Mouse (Mus musculus): Measurements from ENCODE around the gene Tent4a. TPM values are rescaled to one million over a fixed set of nuclear protein-coding genes. Genes with fewer than 3 reads are reported as not detected.

Gene Tent4a
- polyA plus RNA-seq, 1 experiment from 2014 or later, result 6.4 TPM

- no peaks in the 10 kb centered on the region for H3K27me3 ChIP-seq (replicated peaks; ENCODE audit: control insufficient read depth, insufficient read depth, low read length)
- no peak overlapping the region for H3K4me3 ChIP-seq (ENCODE audit: low read length)
- 79% methylated on average over 3 of the region's 3 CpGs for WGBS
- H3K4me2 ChIP-seq (ENCODE audit: low read length), result peak overlapping the region; percentile 99
- H3K4me1 ChIP-seq (ENCODE audit: control insufficient read depth, insufficient read depth, low read depth, low read length), result peaks cover 56% of the 10 kb centered on the region
- no peaks in the 10 kb centered on the region for H3K9me3 ChIP-seq (ENCODE audit: control insufficient read depth, low read length)
- no peak for ATAC-seq
- H3K36me3 ChIP-seq (ENCODE audit: control insufficient read depth, insufficient read depth, low read length), result no peaks in the 10 kb centered on the region
- H3K27ac ChIP-seq (ENCODE audit: low read depth, low read length), result no peak overlapping the region
- H3K9ac ChIP-seq (ENCODE audit: low read depth, low read length), result peak overlapping the region; percentile 19; the same call in 1 of the 2 replicates
These were observed 4.3 kb downstream of the Tent4a start for GRCm38 (mm10) chr13:69530156-69530555.

- no peak for ATAC-seq
- no peak overlapping the region for H3K27ac ChIP-seq (ENCODE audit: low read depth, low read length)
- 76% methylated on average over 7 of the region's 7 CpGs for WGBS
These were observed 5.9 kb downstream of the Tent4a start for GRCm38 (mm10) chr13:69528531-69528930.

DNA sequence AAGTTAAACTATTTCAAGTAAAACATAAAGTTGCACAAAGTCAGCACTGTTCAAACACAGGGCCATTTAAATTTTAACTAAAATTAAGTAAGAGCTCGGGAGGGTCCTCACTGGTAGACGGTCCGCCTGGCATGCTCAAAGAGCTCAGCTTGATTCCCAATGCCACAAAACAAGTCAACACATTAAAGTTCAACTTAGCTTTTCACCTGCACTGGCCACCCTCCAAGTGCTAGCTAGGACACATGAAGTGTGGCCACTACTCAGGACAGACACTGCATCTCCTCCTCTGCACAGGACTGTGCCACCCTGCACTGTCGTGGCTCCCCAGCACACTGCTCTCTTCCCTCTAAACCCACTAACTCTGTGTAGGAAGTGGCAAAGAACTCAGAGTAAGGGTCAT is 8.6 kb downstream of the Tent4a start:
- Histone ChIP-seq H3K4me2 (ENCODE audit: low read length) (no peak overlapping the region), H3K27ac (ENCODE audit: low read depth, low read length) (no peak overlapping the region), H3K27me3 (replicated peaks; ENCODE audit: control insufficient read depth, insufficient read depth, low read length) (no peaks in the 10 kb centered on the region), H3K36me3 (ENCODE audit: control insufficient read depth, insufficient read depth, low read length) (no peaks in the 10 kb centered on the region), H3K9me3 (ENCODE audit: control insufficient read depth, low read length) (no peaks in the 10 kb centered on the region), H3K4me1 (ENCODE audit: control insufficient read depth, insufficient read depth, low read depth, low read length) (peaks cover 53% of the 10 kb centered on the region), H3K4me3 (ENCODE audit: low read length) (no peak overlapping the region), H3K9ac (ENCODE audit: low read depth, low read length) (no peak overlapping the region)
- ATAC-seq, result no peak
- 53% methylated on average over 4 of the region's 4 CpGs for WGBS

More at GRCm38 (mm10) chr13:69528531-69528930, 5.9 kb downstream of the Tent4a start:
- no peaks in the 10 kb centered on the region for H3K9me3 ChIP-seq (ENCODE audit: control insufficient read depth, low read length)
- no peak overlapping the region for H3K4me3 ChIP-seq (ENCODE audit: low read length)
- H3K4me2 ChIP-seq (ENCODE audit: low read length), result no peak overlapping the region
- no peak overlapping the region for H3K9ac ChIP-seq (ENCODE audit: low read depth, low read length)
- H3K27me3 ChIP-seq (replicated peaks; ENCODE audit: control insufficient read depth, insufficient read depth, low read length), result no peaks in the 10 kb centered on the region
- H3K4me1 ChIP-seq (ENCODE audit: control insufficient read depth, insufficient read depth, low read depth, low read length), result peaks cover 63% of the 10 kb centered on the region
- H3K36me3 ChIP-seq (ENCODE audit: control insufficient read depth, insufficient read depth, low read length), result no peaks in the 10 kb centered on the region

DNA sequence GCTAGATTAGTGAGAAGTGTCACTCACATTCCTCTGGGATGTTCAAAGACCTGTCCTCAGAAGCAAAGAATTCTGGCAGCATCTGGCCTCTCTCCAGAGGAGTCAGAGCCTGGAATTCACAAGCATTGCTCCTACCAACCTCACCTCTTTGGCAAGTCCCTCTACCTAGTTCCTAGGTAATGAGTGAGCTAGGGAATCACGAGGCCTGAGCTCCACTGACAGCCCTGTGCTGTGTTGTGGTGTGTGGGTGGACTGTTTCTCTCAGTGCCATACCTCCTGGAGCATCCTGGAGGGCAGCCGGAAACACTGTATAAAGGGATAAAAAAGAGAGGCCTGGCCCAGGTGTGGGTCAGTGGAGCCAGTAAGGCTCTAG is 10.3 kb downstream of the Tent4a start:
- Histone ChIP-seq H3K9ac (ENCODE audit: low read depth, low read length) (no peak overlapping the region), H3K4me3 (ENCODE audit: low read length) (no peak overlapping the region), H3K27me3 (replicated peaks; ENCODE audit: control insufficient read depth, insufficient read depth, low read length) (no peaks in the 10 kb centered on the region), H3K4me2 (ENCODE audit: low read length) (no peak overlapping the region), H3K27ac (ENCODE audit: low read depth, low read length) (no peak overlapping the region), H3K9me3 (ENCODE audit: control insufficient read depth, low read length) (no peaks in the 10 kb centered on the region), H3K4me1 (ENCODE audit: control insufficient read depth, insufficient read depth, low read depth, low read length) (peaks cover 44% of the 10 kb centered on the region), H3K36me3 (ENCODE audit: control insufficient read depth, insufficient read depth, low read length) (no peaks in the 10 kb centered on the region)
- no peak for ATAC-seq
- WGBS, result 74% methylated on average over 2 of the region's 2 CpGs

DNA sequence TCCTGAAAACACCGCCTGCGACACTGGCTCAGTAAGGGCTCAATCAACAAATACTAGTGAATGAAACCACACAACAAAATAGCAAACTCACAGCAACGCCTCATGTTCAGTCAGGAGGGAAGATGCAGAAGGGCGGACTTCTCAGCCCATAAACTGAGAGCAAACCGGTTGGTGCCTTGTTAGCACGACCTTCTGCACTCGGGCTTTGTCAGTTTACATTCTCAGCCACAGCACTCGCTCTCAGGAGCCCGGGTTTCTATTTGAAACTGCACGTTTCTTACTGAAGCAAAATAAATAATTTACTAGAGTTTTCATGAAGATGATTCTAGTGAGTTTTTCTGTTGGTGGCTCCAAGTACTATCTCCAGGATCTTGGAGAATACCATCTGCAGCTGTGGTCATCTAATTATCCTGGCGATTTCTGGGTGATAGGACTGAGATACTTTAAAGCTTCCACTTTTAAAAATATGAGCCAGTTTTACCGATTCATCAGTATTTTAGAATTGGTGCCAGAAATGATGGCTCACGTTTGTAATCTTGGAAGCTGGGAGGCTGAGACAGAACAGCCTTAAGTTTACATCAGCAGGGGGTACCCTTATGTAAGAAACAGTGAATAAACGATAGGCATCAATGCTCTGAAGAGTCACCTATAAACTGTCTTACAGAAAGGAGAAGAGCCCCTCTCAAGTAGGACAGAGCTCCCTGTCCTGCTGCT is 10.8 kb downstream of the Tent4a start:
- no peaks in the 10 kb centered on the region for H3K36me3 ChIP-seq (ENCODE audit: control insufficient read depth, insufficient read depth, low read length)
- H3K9me3 ChIP-seq (ENCODE audit: control insufficient read depth, low read length), result no peaks in the 10 kb centered on the region
- no peaks in the 10 kb centered on the region for H3K27me3 ChIP-seq (replicated peaks; ENCODE audit: control insufficient read depth, insufficient read depth, low read length)
- peaks cover 42% of the 10 kb centered on the region for H3K4me1 ChIP-seq (ENCODE audit: control insufficient read depth, insufficient read depth, low read depth, low read length)
- H3K4me3 ChIP-seq (ENCODE audit: low read length), result no peak overlapping the region
- WGBS, result 57% methylated on average over 14 of the region's 14 CpGs
- no peak overlapping the region for H3K27ac ChIP-seq (ENCODE audit: low read depth, low read length)
- H3K9ac ChIP-seq (ENCODE audit: low read depth, low read length), result no peak overlapping the region
- no peak for ATAC-seq
- no peak overlapping the region for H3K4me2 ChIP-seq (ENCODE audit: low read length)

DNA sequence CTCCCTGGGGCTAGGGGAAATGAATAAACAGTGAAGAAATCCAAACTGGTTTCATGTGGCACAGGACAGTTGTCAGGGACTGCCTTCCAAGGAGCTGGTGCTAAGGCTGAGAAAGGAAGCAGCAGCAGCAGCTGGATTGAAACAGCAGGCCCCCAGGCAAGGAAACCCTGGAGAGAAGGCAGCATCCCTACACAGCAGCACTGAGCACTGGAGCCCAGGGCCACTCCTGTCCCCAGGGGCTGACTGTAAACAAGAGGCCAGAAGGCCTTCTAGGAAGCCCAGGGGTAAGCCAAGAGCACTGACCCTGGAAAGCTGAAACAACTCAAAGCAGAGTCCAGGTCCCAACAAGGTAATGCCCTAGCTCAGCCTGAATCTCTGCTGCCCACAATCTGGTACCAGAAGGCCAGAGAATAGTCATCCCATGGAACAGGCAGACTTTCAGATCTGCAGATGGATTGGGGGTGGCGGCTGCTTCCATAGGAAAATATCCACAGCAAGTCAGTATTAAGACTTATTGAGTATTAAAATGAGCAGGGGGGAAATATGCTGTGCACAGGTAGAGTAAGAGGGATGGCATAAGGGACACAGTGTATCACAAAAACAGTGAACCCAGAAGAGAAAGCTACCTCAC is 12.1 kb downstream of the Tent4a start:
- H3K27ac ChIP-seq (ENCODE audit: low read depth, low read length), result no peak overlapping the region
- no peak for ATAC-seq
- WGBS, result 96% methylated on average over 1 of the region's 1 CpGs

DNA sequence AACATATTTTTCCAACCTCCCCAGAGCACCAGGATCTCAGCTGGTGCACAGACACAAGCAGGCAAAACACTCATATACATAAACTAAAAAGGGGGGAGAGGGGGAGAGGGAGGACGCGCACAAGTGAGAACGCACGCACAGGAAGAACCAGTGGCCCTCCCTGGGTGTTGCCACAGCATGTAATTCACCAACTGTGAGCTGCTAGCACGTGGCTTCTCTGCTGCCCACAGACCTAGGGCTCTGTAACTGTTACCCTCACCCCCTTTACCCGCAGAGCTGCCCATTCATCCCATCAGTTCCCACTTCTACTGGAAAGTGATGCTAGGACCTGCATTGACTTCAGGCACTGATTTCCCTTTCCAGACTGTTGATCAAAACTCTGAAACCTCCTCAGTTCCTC is 15.3 kb downstream of the Tent4a start:
- Histone ChIP-seq H3K9me3 (ENCODE audit: control insufficient read depth, low read length) (no peaks in the 10 kb centered on the region), H3K4me1 (ENCODE audit: control insufficient read depth, insufficient read depth, low read depth, low read length) (peaks cover 19% of the 10 kb centered on the region), H3K9ac (ENCODE audit: low read depth, low read length) (no peak overlapping the region), H3K27me3 (replicated peaks; ENCODE audit: control insufficient read depth, insufficient read depth, low read length) (no peaks in the 10 kb centered on the region), H3K36me3 (ENCODE audit: control insufficient read depth, insufficient read depth, low read length) (no peaks in the 10 kb centered on the region), H3K4me2 (ENCODE audit: low read length) (no peak overlapping the region), H3K27ac (ENCODE audit: low read depth, low read length) (no peak overlapping the region), H3K4me3 (ENCODE audit: low read length) (no peak overlapping the region)
- no peak for ATAC-seq
- 57% methylated on average over 6 of the region's 6 CpGs for WGBS

More for the DNA sequence above, 12.1 kb downstream of the Tent4a start:
- H3K27me3 ChIP-seq (replicated peaks; ENCODE audit: control insufficient read depth, insufficient read depth, low read length), result no peaks in the 10 kb centered on the region
- H3K4me3 ChIP-seq (ENCODE audit: low read length), result no peak overlapping the region
- peaks cover 41% of the 10 kb centered on the region for H3K4me1 ChIP-seq (ENCODE audit: control insufficient read depth, insufficient read depth, low read depth, low read length)
- H3K36me3 ChIP-seq (ENCODE audit: control insufficient read depth, insufficient read depth, low read length), result no peaks in the 10 kb centered on the region
- H3K9ac ChIP-seq (ENCODE audit: low read depth, low read length), result no peak overlapping the region
- no peaks in the 10 kb centered on the region for H3K9me3 ChIP-seq (ENCODE audit: control insufficient read depth, low read length)
- H3K4me2 ChIP-seq (ENCODE audit: low read length), result no peak overlapping the region

DNA sequence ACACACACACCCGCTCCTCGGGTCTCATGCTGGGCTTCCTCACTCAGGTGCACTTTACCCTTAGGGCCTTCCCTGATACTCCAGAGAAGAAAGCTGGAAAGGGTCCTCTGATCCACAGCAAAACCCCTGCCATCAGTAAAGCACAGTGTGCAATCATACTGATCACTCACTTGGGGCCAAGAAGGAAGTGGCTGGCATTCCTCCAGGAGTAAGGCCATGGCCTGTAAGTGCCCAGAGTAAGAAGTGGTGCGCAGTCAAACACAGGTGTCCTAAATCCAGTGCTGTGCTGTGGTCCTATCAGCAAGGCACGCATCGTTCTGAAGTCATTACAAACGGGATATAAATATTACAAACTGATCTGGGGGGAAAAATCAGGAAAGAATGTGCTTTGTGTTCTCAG is 17.0 kb downstream of the Tent4a start:
- Histone ChIP-seq H3K4me3 (ENCODE audit: low read length) (no peak overlapping the region), H3K4me1 (ENCODE audit: control insufficient read depth, insufficient read depth, low read depth, low read length) (peaks cover 11% of the 10 kb centered on the region), H3K27me3 (replicated peaks; ENCODE audit: control insufficient read depth, insufficient read depth, low read length) (no peaks in the 10 kb centered on the region), H3K27ac (ENCODE audit: low read depth, low read length) (no peak overlapping the region), H3K9me3 (ENCODE audit: control insufficient read depth, low read length) (no peaks in the 10 kb centered on the region), H3K36me3 (ENCODE audit: control insufficient read depth, insufficient read depth, low read length) (peaks cover 4% of the 10 kb centered on the region; the same call in 1 of the 2 replicates), H3K9ac (ENCODE audit: low read depth, low read length) (no peak overlapping the region), H3K4me2 (ENCODE audit: low read length) (no peak overlapping the region)
- 78% methylated on average over 6 of the region's 6 CpGs for WGBS
- no peak for ATAC-seq

DNA sequence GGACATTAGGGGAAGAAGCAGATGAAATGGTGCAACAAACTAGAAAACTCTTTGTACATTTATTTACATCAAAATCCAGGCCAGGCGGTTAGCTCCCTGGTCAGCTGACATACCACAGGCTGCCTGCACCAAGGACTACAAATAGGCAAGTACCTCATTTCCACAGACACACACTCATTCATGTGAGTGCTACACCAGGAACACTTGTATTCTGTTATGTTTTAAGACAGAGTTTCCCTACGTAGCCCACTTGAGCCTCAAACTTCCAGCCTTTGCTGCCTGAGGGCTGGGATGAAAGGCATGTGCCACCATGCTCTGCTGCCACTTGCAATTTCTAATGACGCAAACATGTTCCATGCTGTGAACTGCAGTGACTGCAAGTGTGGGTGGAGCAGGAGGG is 19.3 kb downstream of the Tent4a start:
- Histone ChIP-seq H3K9ac (ENCODE audit: low read depth, low read length) (no peak overlapping the region), H3K4me3 (ENCODE audit: low read length) (no peak overlapping the region), H3K4me2 (ENCODE audit: low read length) (no peak overlapping the region), H3K27ac (ENCODE audit: low read depth, low read length) (no peak overlapping the region), H3K9me3 (ENCODE audit: control insufficient read depth, low read length) (no peaks in the 10 kb centered on the region), H3K36me3 (ENCODE audit: control insufficient read depth, insufficient read depth, low read length) (peaks cover 11% of the 10 kb centered on the region), H3K27me3 (replicated peaks; ENCODE audit: control insufficient read depth, insufficient read depth, low read length) (no peaks in the 10 kb centered on the region), H3K4me1 (ENCODE audit: control insufficient read depth, insufficient read depth, low read depth, low read length) (peaks cover 5% of the 10 kb centered on the region)
- WGBS, result 80% methylated on average over 3 of the region's 3 CpGs
- ATAC-seq, result no peak
